Mouse (Mus musculus) G1E (cell line): ENCODE data around the gene Mertk. TPM values are rescaled to one million over a fixed set of nuclear protein-coding genes. Genes with fewer than 3 reads are reported as not detected.

Experiments
- ATAC-seq: 2 replicates; pipeline ENCODE4 v1.8.0; 2016; ENCODE audit warnings: mild to moderate bottlenecking; ENCODE audit not compliant: insufficient number of reproducible peaks, poor library complexity, low FRiP score, severe bottlenecking; ENCODE audit errors: extremely low read depth
- DNase-seq: peaks from one replicate; pipeline ENCODE4 v3.0.0; 2012; ENCODE audit warnings: low spot score
- H3K27me3 ChIP-seq: 2 replicates; pipeline ENCODE4 v1.6.1; 2012; ENCODE audit warnings: mild to moderate bottlenecking, low read length, inconsistent platforms; ENCODE audit not compliant: insufficient read depth
- H3K36me3 ChIP-seq: replicated peaks from 2 replicates; pipeline ENCODE3; 2012; ENCODE audit warnings: mild to moderate bottlenecking, inconsistent platforms
- H3K4me1 ChIP-seq: 2 replicates; pipeline ENCODE4 v1.6.1; 2012; ENCODE audit warnings: low read depth, low read length, inconsistent platforms, mixed read lengths; ENCODE audit not compliant: insufficient read depth
- H3K4me3 ChIP-seq: 2 replicates; pipeline ENCODE4 v1.5.1; 2012; ENCODE audit warnings: low read depth, mild to moderate bottlenecking, inconsistent platforms, low read length, moderate library complexity, mixed read lengths
- H3K9me3 ChIP-seq: replicated peaks from 2 replicates; pipeline ENCODE4 v1.6.1; 2012; ENCODE audit warnings: inconsistent platforms
- CTCF ChIP-seq: IDR thresholded peaks from 2 replicates; pipeline ENCODE4 v1.5.1; 2012; ENCODE audit warnings: low read depth, low read length, inconsistent platforms, mixed read lengths
- GATA1 ChIP-seq: IDR thresholded peaks from 2 replicates; pipeline ENCODE4 v1.6.1; 2012; ENCODE audit warnings: borderline replicate concordance, low read length, inconsistent platforms, mixed read lengths
- GATA2 ChIP-seq: IDR thresholded peaks from 2 replicates; pipeline ENCODE4 v1.6.1; 2012; ENCODE audit warnings: low read depth, low read length, inconsistent platforms, borderline replicate concordance
- POLR2AphosphoS5 ChIP-seq: IDR thresholded peaks from 2 replicates; pipeline ENCODE4 v1.6.1; 2012; ENCODE audit warnings: low read depth, low read length, inconsistent platforms; ENCODE audit not compliant: insufficient replicate concordance
- TAL1 ChIP-seq: conservative IDR thresholded peaks from 2 replicates; pipeline ENCODE4 v1.6.1; 2012; ENCODE audit warnings: low read depth, low read length, inconsistent platforms, mixed read lengths
- polyA plus RNA-seq: library from polyadenylated mRNA; stranded (reverse); fragments of >175 nt; gene quantifications from 2 replicates; pipeline ENCODE4 v1.2.3, GENCODE M21; 2012
- total RNA-seq, 2 experiments: library from RNA; stranded (forward) in 1 of 2; stranded (reverse) in 1 of 2; fragments of 200-1000 nt in 1 of 2; fragments of >200 nt in 1 of 2; fragmentation: Nextera tagmentation in 1 of 2; gene quantifications; 2 replicates each; pipeline ENCODE4 v1.2.3; 2014 to 2017

Mertk gene
- total RNA-seq (2014; fragmentation: Nextera tagmentation): not detected in 2 replicates
- total RNA-seq (2017): 0.05 and 0.17 TPM in 2 replicates
- not detected in 2 replicates for polyA plus RNA-seq

- no peaks in the 10 kb centered on the region for H3K9me3 ChIP-seq
- no peak for TF ChIP-seq GATA2
- no peak for TF ChIP-seq CTCF
- TF ChIP-seq POLR2AphosphoS5: no peak
- TF ChIP-seq GATA1: no peak
- TF ChIP-seq TAL1: no peak
- DNase-seq (no peak), ATAC-seq (no peak)
- peak within 1 kb of the TSS; percentile 13; the same call in 1 of the 2 replicates for H3K4me3 ChIP-seq
- peaks cover 13% of the 10 kb centered on the region; the same call in 1 of the 2 replicates for H3K4me1 ChIP-seq
- H3K36me3 ChIP-seq: no peaks in the 10 kb centered on the region
- H3K27me3 ChIP-seq: peaks cover 51% of the 10 kb centered on the region
Measured at GRCm38 (mm10) chr2:128698693-128699181, at the start of gene Mertk. Mertk (plus strand) TSS chr2:128698956.

DNA sequence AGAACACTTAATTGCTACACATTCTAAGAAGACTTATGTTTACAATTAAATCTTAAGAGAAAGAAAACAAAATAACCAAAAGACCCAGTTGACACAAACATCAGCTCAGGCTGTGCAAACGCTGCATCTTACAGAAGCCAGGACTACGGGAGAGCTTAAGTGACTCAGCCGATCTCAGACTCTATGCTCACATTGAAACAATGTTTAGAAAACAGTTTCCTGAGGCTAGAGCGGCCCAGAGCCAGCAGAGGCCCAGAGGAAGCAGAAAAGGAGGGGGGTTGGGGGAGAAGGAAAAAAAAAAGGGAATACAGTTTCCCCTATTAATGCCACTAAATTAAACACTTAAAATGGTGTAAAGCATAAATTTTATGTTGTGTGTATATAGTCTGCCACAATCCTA is 18.1 kb upstream of the Mertk start:
- Histone ChIP-seq H3K36me3 (peaks cover 91% of the 10 kb centered on the region), H3K4me1 (peaks cover 22% of the 10 kb centered on the region), H3K9me3 (no peaks in the 10 kb centered on the region), H3K27me3 (no peaks in the 10 kb centered on the region), H3K4me3 (no peak overlapping the region)
- no peak for ATAC-seq
- no peak for DNase-seq
- TF ChIP-seq TAL1 (no peak), GATA2 (no peak)

GRCm38 (mm10) chr2:128686921-128687557 is 11.7 kb upstream of the Mertk start, which contains the start of gene Anapc1:
Anapc1 (minus strand) TSS chr2:128687391.
- Histone ChIP-seq H3K4me3 (peak within 1 kb of the TSS; percentile 86), H3K36me3 (peaks cover 32% of the 10 kb centered on the region), H3K4me1 (peaks cover 42% of the 10 kb centered on the region), H3K27me3 (no peaks in the 10 kb centered on the region), H3K9me3 (no peaks in the 10 kb centered on the region)
- ATAC-seq: peak; percentile 87
- peak; percentile 85 for DNase-seq
- TF ChIP-seq POLR2AphosphoS5 (no peak), GATA1 (no peak), CTCF (no peak), TAL1 (no peak), GATA2 (no peak)

- H3K4me3 ChIP-seq: peak overlapping the region; percentile 86
- TF ChIP-seq GATA1: no peak
- TF ChIP-seq TAL1: no peak
- no peak for TF ChIP-seq POLR2AphosphoS5
- no peak for TF ChIP-seq CTCF
- TF ChIP-seq GATA2: no peak
- DNase-seq (peak; percentile 56), ATAC-seq (0 out of 2 replicates have a peak, but pooled peaks have one; percentile 31)
- H3K27me3 ChIP-seq: no peaks in the 10 kb centered on the region
- H3K36me3 ChIP-seq: peaks cover 26% of the 10 kb centered on the region
- no peaks in the 10 kb centered on the region for H3K9me3 ChIP-seq
- peaks cover 40% of the 10 kb centered on the region for H3K4me1 ChIP-seq
Measured at GRCm38 (mm10) chr2:128687558-128688120, 11.1 kb upstream of the Mertk start.

DNA sequence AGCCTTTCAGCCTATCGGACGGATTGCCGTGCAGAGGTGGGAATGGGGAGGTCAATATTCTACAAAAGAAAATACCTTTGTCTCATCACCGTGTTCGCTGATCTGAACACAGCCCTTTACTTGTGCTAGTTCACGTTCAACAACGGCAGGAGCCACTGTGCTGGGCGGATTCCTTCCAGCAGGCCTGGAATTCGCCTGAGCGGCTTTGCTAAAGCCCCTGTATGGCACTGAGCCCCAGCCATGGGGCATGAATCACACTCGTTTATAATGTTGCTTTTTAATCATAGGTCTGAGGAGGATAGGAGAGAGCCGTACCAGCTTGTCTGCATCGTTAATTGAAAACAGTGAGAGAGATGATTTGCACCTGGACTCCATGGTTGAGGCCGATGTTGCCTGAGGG is 6.4 kb upstream of the Mertk start:
- Histone ChIP-seq H3K36me3 (no peaks in the 10 kb centered on the region), H3K9me3 (no peaks in the 10 kb centered on the region), H3K27me3 (peaks cover 11% of the 10 kb centered on the region), H3K4me1 (peaks cover 19% of the 10 kb centered on the region), H3K4me3 (no peak overlapping the region)
- TF ChIP-seq CTCF (no peak), GATA2 (no peak), POLR2AphosphoS5 (no peak), TAL1 (no peak), GATA1 (no peak)
- ATAC-seq (no peak), DNase-seq (no peak)

GRCm38 (mm10) chr2:128692771-128693170 is 6.0 kb upstream of the Mertk start:
- no peak for DNase-seq
- no peak for TF ChIP-seq CTCF
- no peak for TF ChIP-seq TAL1
- no peak for TF ChIP-seq POLR2AphosphoS5
- TF ChIP-seq GATA1: no peak
- TF ChIP-seq GATA2: no peak
- no peaks in the 10 kb centered on the region for H3K36me3 ChIP-seq
- H3K4me1 ChIP-seq: peaks cover 16% of the 10 kb centered on the region
- H3K9me3 ChIP-seq: no peaks in the 10 kb centered on the region
- no peak for ATAC-seq
- no peak overlapping the region for H3K4me3 ChIP-seq
- H3K27me3 ChIP-seq: peaks cover 15% of the 10 kb centered on the region
